In the genomic region with DNA sequence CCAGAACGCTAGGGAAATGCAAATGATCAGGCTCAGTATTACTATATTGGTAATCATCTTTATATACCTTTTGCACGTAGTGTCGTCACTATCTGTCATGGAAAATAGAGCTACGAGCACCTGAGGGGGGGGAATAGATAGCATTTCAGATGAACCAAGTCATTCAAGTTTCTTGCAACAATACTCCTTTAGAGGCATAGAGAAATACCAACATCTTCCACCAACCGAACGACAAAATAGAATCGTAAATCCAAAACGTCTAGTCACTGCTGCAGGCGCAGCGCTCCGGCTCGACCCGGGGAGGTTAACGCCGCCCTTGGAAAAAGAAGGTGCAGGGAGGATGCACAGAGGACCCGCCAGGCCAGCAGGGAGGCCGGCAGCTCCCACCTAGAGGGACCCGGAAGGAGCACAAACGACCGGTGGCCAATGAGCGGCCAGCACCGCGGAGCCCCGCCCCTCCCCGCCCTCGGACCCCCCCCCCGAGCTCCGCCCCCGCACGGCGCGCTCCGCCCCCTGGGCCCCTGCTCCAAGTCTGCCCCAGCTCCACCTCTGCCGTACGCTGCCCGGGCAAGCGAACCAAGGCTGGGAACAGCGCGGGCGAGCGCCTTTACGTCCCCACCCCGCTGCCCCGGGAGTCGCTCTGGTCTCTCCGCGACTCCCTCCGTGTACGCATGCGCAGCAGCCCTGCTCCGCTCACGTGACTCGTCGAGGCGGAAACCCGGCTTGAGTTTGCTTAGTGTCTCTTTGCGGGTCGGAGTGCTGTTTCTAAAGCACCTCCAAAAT, we compare ENCODE assay signal across 8 mouse cellular contexts. TPM values are rescaled to one million over a fixed set of nuclear protein-coding genes. Genes with fewer than 3 reads are reported as not detected.
A peak's percentile ranks its signal among the peaks of the same experiment; 100 is the strongest.
DNase-seq lines count a peak whose midpoint lies in the region; ATAC-seq and TF ChIP-seq lines count a peak whose summit lies in the region.

A gene (minus strand): TSS at position 662 of the 783 bp plus-strand sequence.

- TF ChIP-seq POLR2A in cortical plate, adult 2 months (IDR thresholded peaks at IDR 0.05; ENCODE audit: extremely low read depth, insufficient read depth, low read length): peak; percentile 90

- peak; percentile 98 for DNase-seq in gastrocnemius, postnatal 10 days
- DNase-seq in induced T-regulatory cell, adult 2 months (ENCODE audit: low read depth): peak; percentile 98
- peak; percentile 89 to 94 for DNase-seq in left cerebral cortex, adult 9 months (ENCODE audit: low spot score in 2 of 2)
- peak; percentile 98 for DNase-seq in right cerebral cortex, postnatal 14 days
- peak; percentile 89 to 96 for DNase-seq in urinary bladder, postnatal 36 days (ENCODE audit: low spot score in 2 of 2)

- H3K4me3 ChIP-seq in cortical plate, adult 2 months (ENCODE audit: insufficient read depth, low read length): peak within 1 kb of the TSS; percentile 92

- peak within 1 kb of the TSS; percentile 16; the same call in 1 of the 2 replicates for H3K27ac ChIP-seq in cortical plate, adult 2 months (ENCODE audit: insufficient read depth, low read length)

- no peak for TF ChIP-seq CTCF in cortical plate, adult 2 months (IDR thresholded peaks at IDR 0.05; ENCODE audit: extremely low read depth, insufficient read depth, low read length)

- peak; percentile 78 for ATAC-seq in activated CD4-positive, CD25-positive, alpha-beta regulatory T cell, adult 4 months
- ATAC-seq in megakaryocyte progenitor cell, adult 5-6 weeks (replicated peaks; ENCODE audit: poor library complexity): peak; percentile 94

- H3K4me1 ChIP-seq in cortical plate, adult 2 months (ENCODE audit: control insufficient read depth, insufficient read depth, low read length): peaks cover 2% of the 10 kb centered on the region

RNA-seq across cellular contexts. Expression of the gene that starts here (rescaled TPM):
- polyA plus RNA-seq in activated CD4-positive, CD25-positive, alpha-beta regulatory T cell, adult 4 months (2017; shearing (Covaris generic)): 10 to 100 TPM; 41.0 to 44.7 TPM
- 31.2 and 33.5 TPM in 2 replicates for polyA plus RNA-seq in cortical plate, adult 2 months (2012; rRNA removed)
- 10 to 100 TPM; 12.3 to 12.7 TPM for total RNA-seq in gastrocnemius, postnatal 10 days (2021)
- 13.1 and 14.3 TPM in 2 replicates for total RNA-seq in megakaryocyte progenitor cell, adult 5-6 weeks (2015)
- total RNA-seq in megakaryocyte progenitor cell, adult 5-6 weeks (2017): 14.5 and 19.4 TPM in 2 replicates

Comparison
In these comparisons a context has a peak if more than half of its experiments do, and no peak if none do; other contexts are left out.
1. Peak in every context shown above with its lines: DNase-seq, ATAC-seq, H3K4me3 ChIP-seq and H3K27ac ChIP-seq.